Mouse (Mus musculus) neural tube, embryonic 14.5 days (tissue): ENCODE measurements at regions not wholly inside any gene's neighbourhood (a gene's known extent, or its start where the extent isn't known, plus 50 kb on each side); places are given as distances from the start of the nearest gene placed in this dataset.

Source experiments
- ATAC-seq: fragments of 200-750 bp; cut with Nextera tagmentation; 2 replicates; pipeline ENCODE4 v1.8.0; 2017; ENCODE audit warnings: low read depth, mild to moderate bottlenecking, moderate TSS enrichment, moderate library complexity
- H3K27ac ChIP-seq: fragments of 300-500 bp; sonication (generic); 2 replicates; pipeline ENCODE4 v1.5.1; 2014; ENCODE audit warnings: low read depth, mild to moderate bottlenecking, control low read depth, low read length, moderate library complexity, mixed read lengths
- H3K27me3 ChIP-seq: fragments of 300-500 bp; sonication (generic); 2 replicates; pipeline ENCODE4 v1.6.1; 2014; ENCODE audit warnings: low read length; ENCODE audit not compliant: control insufficient read depth, insufficient read depth
- H3K36me3 ChIP-seq: fragments of 300-500 bp; sonication (generic); 2 replicates; pipeline ENCODE4 v1.6.1; 2014; ENCODE audit warnings: low read length, mixed read lengths; ENCODE audit not compliant: control insufficient read depth, insufficient read depth
- H3K4me1 ChIP-seq: fragments of 300-500 bp; sonication (generic); 2 replicates; pipeline ENCODE4 v1.6.1; 2014; ENCODE audit warnings: low read length; ENCODE audit not compliant: control insufficient read depth, insufficient read depth
- H3K4me2 ChIP-seq: fragments of 300-500 bp; sonication (generic); 2 replicates; pipeline ENCODE4 v1.6.1; 2014; ENCODE audit warnings: mild to moderate bottlenecking, low read depth, low read length, control low read depth
- H3K4me3 ChIP-seq: fragments of 300-500 bp; sonication (generic); 2 replicates; pipeline ENCODE4 v1.5.1; 2014; ENCODE audit warnings: low read depth, low read length, control low read depth, mixed read lengths
- H3K9ac ChIP-seq: fragments of 300-500 bp; sonication (generic); replicated peaks from 2 replicates; pipeline ENCODE4 v1.6.1; 2014; ENCODE audit warnings: low read depth, mild to moderate bottlenecking, control low read depth, low read length, mixed read lengths
- H3K9me3 ChIP-seq: fragments of 300-500 bp; sonication (generic); 2 replicates; pipeline ENCODE4 v1.6.1; 2016; ENCODE audit warnings: low read length; ENCODE audit not compliant: control insufficient read depth
- WGBS: fragments of 180-500 bp; shearing (Covaris S2); extraction: QIAGEN DNeasy Blood & Tissue Kit; methylation state at CpG from one replicate; pipeline ENCODE4 v1.1.7; 2014; 5-methylcytosine and 5-hydroxymethylcytosine counted together

GRCm38 (mm10) chr16:51650100-51650499 is 380.9 kb upstream of the Cblb start:
- Histone ChIP-seq H3K27ac (no peak overlapping the region), H3K27me3 (no peaks in the 10 kb centered on the region), H3K36me3 (no peaks in the 10 kb centered on the region), H3K9me3 (no peaks in the 10 kb centered on the region), H3K4me3 (no peak overlapping the region), H3K4me1 (no peaks in the 10 kb centered on the region), H3K4me2 (no peak overlapping the region), H3K9ac (no peak overlapping the region)
- ATAC-seq = no peak
- WGBS = 51% methylated on average over 5 of the region's 5 CpGs

- Histone ChIP-seq H3K27ac (no peak overlapping the region), H3K27me3 (no peaks in the 10 kb centered on the region), H3K9me3 (no peaks in the 10 kb centered on the region), H3K9ac (no peak overlapping the region), H3K4me3 (no peak overlapping the region), H3K4me1 (no peaks in the 10 kb centered on the region), H3K36me3 (no peaks in the 10 kb centered on the region), H3K4me2 (no peak overlapping the region)
- no peak for ATAC-seq
- 90% methylated on average over 5 of the region's 5 CpGs for WGBS
Observed at GRCm38 (mm10) chr16:51650683-51651082, 380.3 kb upstream of the Cblb start.

GRCm38 (mm10) chr16:51661693-51662092 is 369.3 kb upstream of the Cblb start:
- H3K4me2 ChIP-seq = no peak overlapping the region
- no peaks in the 10 kb centered on the region for H3K4me1 ChIP-seq
- H3K27ac ChIP-seq = no peak overlapping the region
- no peaks in the 10 kb centered on the region for H3K9me3 ChIP-seq
- H3K4me3 ChIP-seq = no peak overlapping the region
- no peaks in the 10 kb centered on the region for H3K27me3 ChIP-seq
- H3K36me3 ChIP-seq = no peaks in the 10 kb centered on the region
- H3K9ac ChIP-seq = no peak overlapping the region
- 96% methylated on average over 1 of the region's 1 CpGs for WGBS
- no peak for ATAC-seq

- H3K27ac ChIP-seq = no peak overlapping the region
- no peak overlapping the region for H3K4me3 ChIP-seq
- WGBS = 16% methylated on average over 2 of the region's 2 CpGs
- peak; percentile 56; the same call in 1 of the 2 replicates for ATAC-seq
- H3K4me2 ChIP-seq = no peak overlapping the region
- H3K27me3 ChIP-seq = no peaks in the 10 kb centered on the region
- no peaks in the 10 kb centered on the region for H3K9me3 ChIP-seq
- H3K9ac ChIP-seq = no peak overlapping the region
- H3K36me3 ChIP-seq = no peaks in the 10 kb centered on the region
- no peaks in the 10 kb centered on the region for H3K4me1 ChIP-seq
Observed at GRCm38 (mm10) chr16:51664325-51664724, 366.7 kb upstream of the Cblb start.

GRCm38 (mm10) chr16:51675101-51675500 is 355.9 kb upstream of the Cblb start:
- H3K4me1 ChIP-seq = no peaks in the 10 kb centered on the region

GRCm38 (mm10) chr16:51675988-51676387 is 355.0 kb upstream of the Cblb start:
- Histone ChIP-seq H3K4me1 (no peaks in the 10 kb centered on the region), H3K4me3 (no peak overlapping the region), H3K9me3 (no peaks in the 10 kb centered on the region), H3K27ac (no peak overlapping the region), H3K36me3 (no peaks in the 10 kb centered on the region), H3K27me3 (no peaks in the 10 kb centered on the region), H3K4me2 (no peak overlapping the region), H3K9ac (no peak overlapping the region)
- no peak for ATAC-seq
- 49% methylated on average over 4 of the region's 4 CpGs for WGBS

More at GRCm38 (mm10) chr16:51675101-51675500, 355.9 kb upstream of the Cblb start:
- H3K4me2 ChIP-seq = no peak overlapping the region
- 88% methylated on average over 3 of the region's 3 CpGs for WGBS
- H3K36me3 ChIP-seq = no peaks in the 10 kb centered on the region
- no peaks in the 10 kb centered on the region for H3K27me3 ChIP-seq
- no peak overlapping the region for H3K4me3 ChIP-seq
- no peaks in the 10 kb centered on the region for H3K9me3 ChIP-seq
- no peak for ATAC-seq
- H3K27ac ChIP-seq = no peak overlapping the region
- no peak overlapping the region for H3K9ac ChIP-seq

GRCm38 (mm10) chr16:51690861-51691260 is 340.2 kb upstream of the Cblb start:
- no peak for ATAC-seq
- WGBS = 93% methylated on average over 3 of the region's 3 CpGs
- H3K36me3 ChIP-seq = no peaks in the 10 kb centered on the region
- H3K4me2 ChIP-seq = no peak overlapping the region
- no peaks in the 10 kb centered on the region for H3K9me3 ChIP-seq
- H3K27me3 ChIP-seq = no peaks in the 10 kb centered on the region
- H3K27ac ChIP-seq = no peak overlapping the region
- H3K4me3 ChIP-seq = no peak overlapping the region
- no peak overlapping the region for H3K9ac ChIP-seq
- no peaks in the 10 kb centered on the region for H3K4me1 ChIP-seq

- Histone ChIP-seq H3K4me1 (no peaks in the 10 kb centered on the region), H3K36me3 (no peaks in the 10 kb centered on the region), H3K9ac (no peak overlapping the region), H3K27me3 (no peaks in the 10 kb centered on the region), H3K9me3 (no peaks in the 10 kb centered on the region), H3K27ac (no peak overlapping the region), H3K4me3 (no peak overlapping the region), H3K4me2 (no peak overlapping the region)
- 87% methylated on average over 2 of the region's 2 CpGs for WGBS
- no peak for ATAC-seq
Observed at GRCm38 (mm10) chr16:51705026-51705425, 326.0 kb upstream of the Cblb start.

GRCm38 (mm10) chr16:51718695-51719094 is 312.3 kb upstream of the Cblb start:
- H3K4me3 ChIP-seq = no peak overlapping the region
- H3K36me3 ChIP-seq = no peaks in the 10 kb centered on the region
- H3K9ac ChIP-seq = no peak overlapping the region
- no peak for ATAC-seq
- H3K4me1 ChIP-seq = no peaks in the 10 kb centered on the region
- 73% methylated on average over 2 of the region's 2 CpGs for WGBS
- H3K27me3 ChIP-seq = no peaks in the 10 kb centered on the region
- no peak overlapping the region for H3K27ac ChIP-seq
- H3K4me2 ChIP-seq = no peak overlapping the region
- no peaks in the 10 kb centered on the region for H3K9me3 ChIP-seq

- no peak overlapping the region for H3K4me2 ChIP-seq
- H3K4me1 ChIP-seq = no peaks in the 10 kb centered on the region
- WGBS = 54% methylated on average over 2 of the region's 2 CpGs
- no peak overlapping the region for H3K4me3 ChIP-seq
- H3K9me3 ChIP-seq = no peaks in the 10 kb centered on the region
- no peaks in the 10 kb centered on the region for H3K27me3 ChIP-seq
- H3K27ac ChIP-seq = no peak overlapping the region
- H3K36me3 ChIP-seq = no peaks in the 10 kb centered on the region
- no peak overlapping the region for H3K9ac ChIP-seq
- no peak for ATAC-seq
Observed at GRCm38 (mm10) chr16:51719637-51720036, 311.4 kb upstream of the Cblb start.
